Mouse (Mus musculus): ENCODE measurements around the gene Trappc13.

Gene Trappc13

GRCm38 (mm10) chr13:104122078-104122840 is 56.0 kb downstream of the Trappc13 start:
- no peak for DNase-seq (ENCODE audit: extremely low spot score, low spot score)

DNA sequence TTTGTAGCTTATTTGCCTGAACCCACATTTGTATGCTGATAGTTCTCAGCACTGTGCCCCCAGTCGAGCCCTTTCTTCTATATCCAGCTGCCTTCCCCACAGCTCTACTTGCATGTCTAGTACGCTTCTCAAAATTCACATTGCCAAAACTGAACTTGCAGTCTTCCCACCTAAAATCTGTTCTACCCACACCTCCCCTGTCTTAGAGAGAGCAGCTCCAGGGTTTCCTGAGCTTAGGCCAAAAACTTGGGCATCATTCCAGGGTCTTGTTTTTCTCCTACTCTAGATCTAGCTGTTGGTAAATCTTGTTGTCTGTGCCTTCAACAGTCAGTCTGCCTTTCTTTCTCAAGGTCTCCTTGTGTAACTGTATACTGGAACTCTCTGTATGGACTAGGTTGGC is 63.4 kb downstream of the Trappc13 start:
- DNase-seq (ENCODE audit: extremely low spot score, low spot score): no peak

DNA sequence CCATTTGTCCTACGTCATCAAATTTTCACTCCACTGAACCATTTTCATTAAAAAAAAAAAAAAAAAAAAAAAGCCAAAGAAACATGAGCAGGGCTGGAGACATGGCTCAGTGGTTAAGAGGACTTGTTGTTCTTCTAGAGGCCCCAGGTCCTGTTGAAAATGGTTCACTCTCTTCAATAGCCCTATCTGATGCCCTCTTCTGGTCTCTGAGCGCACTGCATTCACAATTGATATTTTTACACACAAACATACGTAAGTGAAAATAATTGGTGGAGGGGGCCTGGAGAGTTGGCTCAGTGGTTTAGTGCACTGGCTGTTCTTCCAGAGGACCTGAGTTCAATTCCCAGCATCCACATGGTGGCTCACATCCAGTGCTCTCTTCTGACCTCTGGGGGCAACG is 64.5 kb downstream of the Trappc13 start:
- DNase-seq (ENCODE audit: extremely low spot score, low spot score): no peak

GRCm38 (mm10) chr13:104112266-104112900 is 65.9 kb downstream of the Trappc13 start:
- DNase-seq (ENCODE audit: extremely low spot score, low spot score): no peak

GRCm38 (mm10) chr13:104110526-104110925 is 67.7 kb downstream of the Trappc13 start:
- no peak for DNase-seq (ENCODE audit: extremely low spot score, low spot score)

DNA sequence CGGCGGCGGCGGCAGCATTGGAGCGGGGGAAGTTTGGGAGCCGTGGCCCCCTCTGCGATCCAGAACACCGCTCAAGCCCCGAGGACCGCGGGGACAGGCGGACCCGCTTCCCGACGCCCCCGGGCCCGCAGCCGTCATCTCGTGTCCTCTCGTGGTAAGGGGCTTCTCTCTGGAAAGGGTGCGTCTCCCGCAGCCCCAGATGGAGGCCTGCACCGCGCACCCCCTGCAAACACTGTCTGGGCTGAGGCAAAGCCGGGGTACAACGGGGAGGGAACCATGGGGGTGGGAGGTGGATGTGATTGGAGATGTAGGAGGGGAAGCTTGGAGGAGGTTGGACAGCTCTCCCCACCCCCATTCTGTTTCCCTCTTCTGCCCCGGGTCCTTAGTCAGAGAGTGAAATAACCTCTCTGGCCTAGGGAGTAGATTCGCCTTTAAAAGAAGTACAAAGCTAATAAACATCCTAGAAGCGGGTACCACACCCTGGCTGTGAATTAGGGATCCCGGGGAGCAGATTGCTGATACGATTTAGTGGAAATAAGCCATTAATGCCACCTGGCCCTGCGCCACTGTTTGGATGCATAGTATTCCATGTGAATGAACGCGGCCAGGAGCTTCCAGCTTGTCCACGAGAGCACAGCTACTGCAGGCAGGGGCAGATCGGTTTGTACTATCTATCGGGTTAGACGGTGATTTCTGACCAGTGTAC is 68.3 kb downstream of the Trappc13 start:
- DNase-seq (ENCODE audit: extremely low spot score, low spot score): no peak

DNA sequence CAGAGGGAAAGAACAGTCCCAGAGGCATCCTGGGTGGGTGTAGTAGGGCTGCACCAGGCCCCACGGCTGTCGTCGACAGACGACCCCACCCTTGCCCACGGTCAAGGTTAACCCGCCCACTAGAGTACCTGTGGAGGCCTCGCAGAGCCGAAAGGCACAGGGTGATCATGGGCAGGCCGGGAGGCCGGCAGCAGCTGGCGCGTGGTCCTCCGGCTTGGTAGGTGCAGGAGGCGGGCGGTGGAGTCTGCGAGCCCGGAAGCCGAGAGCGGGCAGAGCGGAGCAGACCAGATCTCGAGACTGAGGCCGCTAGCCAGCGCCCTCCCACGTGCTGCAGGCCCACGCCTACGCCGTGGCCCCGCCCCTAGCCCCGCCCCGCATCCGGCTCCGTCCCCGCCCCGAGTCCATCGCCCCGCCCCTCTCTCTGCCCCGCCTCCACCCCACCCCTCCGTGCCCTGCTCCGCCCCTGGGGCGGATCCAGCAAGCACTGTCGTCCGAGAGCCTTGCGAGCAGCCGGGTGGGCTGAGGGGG is 68.9 kb downstream of the Trappc13 start, which contains the start of the genes Nln and Sgtb:
TSS of gene Nln (minus strand) at position 327 of the 528 bp plus-strand sequence.
TSS of gene Sgtb (plus strand) at position 454 of the 528 bp plus-strand sequence.
- peak; percentile 93 for DNase-seq (ENCODE audit: extremely low spot score, low spot score)

GRCm38 (mm10) chr13:104108651-104109287 is 69.5 kb downstream of the Trappc13 start:
- DNase-seq (ENCODE audit: extremely low spot score, low spot score): peak; percentile 26

GRCm38 (mm10) chr13:104101606-104102235 is 76.5 kb downstream of the Trappc13 start:
- no peak for DNase-seq (ENCODE audit: extremely low spot score, low spot score)

- DNase-seq (ENCODE audit: extremely low spot score, low spot score): no peak
These were observed 77.9 kb downstream of the Trappc13 start for GRCm38 (mm10) chr13:104100416-104100815.

DNA sequence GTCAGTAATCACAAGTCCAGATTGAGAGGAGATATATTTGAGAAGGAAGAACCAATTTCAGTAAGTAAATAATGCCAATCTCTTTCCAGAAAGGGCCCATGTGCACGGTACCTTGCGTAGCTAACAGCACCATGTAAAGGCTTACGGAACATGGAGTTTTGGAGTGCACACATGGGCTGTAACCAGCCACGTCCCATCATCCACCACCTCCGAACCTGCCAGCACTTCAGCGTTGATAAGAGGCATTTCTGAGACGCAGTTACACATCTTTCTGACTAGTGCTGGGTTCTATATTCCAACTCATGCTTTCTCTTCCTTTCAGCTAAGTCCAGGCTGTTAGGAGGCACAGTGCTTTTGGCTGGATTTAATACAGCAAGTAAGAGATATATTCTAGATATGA is 81.1 kb downstream of the Trappc13 start:
- no peak for DNase-seq (ENCODE audit: extremely low spot score, low spot score)

- DNase-seq (ENCODE audit: extremely low spot score, low spot score): no peak
These were observed 82.3 kb downstream of the Trappc13 start for GRCm38 (mm10) chr13:104095955-104096354.

DNA sequence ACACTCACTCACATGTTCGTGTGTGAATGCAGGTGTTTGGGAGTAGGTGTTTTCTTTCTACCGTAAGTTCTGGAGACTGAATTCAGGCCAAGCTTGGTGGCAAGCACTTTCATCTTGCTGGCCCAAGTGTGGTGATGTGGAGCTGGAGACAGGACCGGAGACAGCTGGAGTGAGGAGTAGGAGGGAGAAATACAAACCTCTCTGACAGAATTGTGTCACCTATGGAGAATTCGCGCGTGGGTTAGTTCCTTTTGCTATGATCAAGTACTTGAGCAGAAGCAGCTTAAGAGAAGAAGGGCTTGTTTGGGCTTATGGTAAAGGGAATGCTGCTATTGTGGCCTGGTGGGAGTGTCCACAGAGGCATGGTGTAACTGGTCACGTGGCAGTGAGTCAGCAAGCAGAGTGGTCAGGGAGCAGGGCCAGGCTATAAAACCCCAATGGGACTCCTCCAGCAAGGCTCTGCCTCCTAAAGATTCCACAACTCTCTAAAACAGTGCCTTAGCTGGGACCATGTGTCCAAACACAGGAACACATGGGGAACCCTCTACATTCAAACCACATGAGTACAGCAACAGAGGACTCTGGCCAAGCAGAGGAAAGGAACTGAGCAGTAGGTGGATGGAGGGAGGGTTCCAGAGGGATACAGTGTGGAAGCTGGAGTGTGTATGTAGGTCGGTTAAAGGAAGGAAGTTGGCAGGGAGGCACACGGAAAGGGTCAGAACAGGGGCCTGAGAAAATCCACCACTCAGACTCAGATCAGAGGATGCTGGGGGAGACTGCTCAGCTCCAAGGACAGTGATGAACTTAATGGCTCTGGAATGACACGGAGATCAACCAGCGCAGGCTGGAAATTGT is 83.5 kb downstream of the Trappc13 start:
- no peak for DNase-seq (ENCODE audit: extremely low spot score, low spot score)
